Mouse (Mus musculus) lung, embryonic 16.5 days (tissue): ENCODE results near the gene Ghrhr. TPM values are rescaled to one million over a fixed set of nuclear protein-coding genes. Genes with fewer than 3 reads are reported as not detected.

ENCODE experiments used
- polyA plus RNA-seq: library from polyadenylated mRNA; unstranded; fragments of >200 nt; fragmentation: Nextera tagmentation; extraction: Ambion mirVana; gene quantifications from 2 replicates; pipeline ENCODE4 v1.2.1, GENCODE M21; 2015

The Ghrhr gene
- polyA plus RNA-seq, 1 experiment from 2014 or later: 0.10 TPM

Other genes starting within 250 kb of the Ghrhr start
- 0.35 and 0.47 TPM in 2 replicates for gene Crhr2, start 243.3 kb upstream of the Ghrhr start, polyA plus RNA-seq
- gene Inmt, start 201.3 kb upstream of the Ghrhr start, polyA plus RNA-seq: 0.19 TPM in 1 of 2 replicates, not detected in the other
- gene Mindy4, start 172.9 kb upstream of the Ghrhr start, polyA plus RNA-seq: 18.5 and 18.6 TPM in 2 replicates
- 70.5 and 84.9 TPM in 2 replicates for gene Aqp1, start 39.9 kb upstream of the Ghrhr start, polyA plus RNA-seq
- 0.58 and 0.98 TPM in 2 replicates for gene Adcyap1r1, start 75.7 kb downstream of the Ghrhr start, polyA plus RNA-seq